Mouse (Mus musculus): ENCODE results near the gene Klhl25. TPM values are rescaled to one million over a fixed set of nuclear protein-coding genes. Genes with fewer than 3 reads are reported as not detected.
"Not testable (repeated sequence)": the region's sequence is repeated elsewhere in the genome, so short reads cannot be mapped to it uniquely, and the experiment has no call there.

Gene Klhl25
- polyA plus RNA-seq, 2 experiments, result 7.9 to 8.9 TPM

DNA sequence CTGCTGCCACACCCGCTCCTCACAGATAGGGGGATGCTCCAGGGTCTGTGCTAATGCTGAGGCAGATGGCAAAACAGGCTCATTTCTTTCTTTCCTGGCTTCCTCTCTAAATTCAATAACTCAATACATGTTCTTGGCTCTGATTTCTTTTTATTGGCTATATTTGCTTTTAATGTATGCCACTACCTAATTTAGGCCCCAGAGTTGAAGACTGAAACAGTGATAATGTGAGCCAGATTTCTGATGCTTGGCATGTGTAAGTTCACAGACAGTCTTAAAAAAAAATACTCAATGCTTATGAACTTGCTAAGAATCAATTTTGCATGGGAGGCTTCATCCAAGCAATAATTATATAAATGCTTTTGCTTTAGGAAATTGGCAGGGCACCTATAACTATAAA, 2.2 kb upstream of the Klhl25 start:
- no peak overlapping the region for H3K4me3 ChIP-seq (ENCODE audit: insufficient read depth in 1 of 2, low read depth in 2 of 2, low read length in 2 of 2)
- H3K4me1 ChIP-seq (replicated peaks; ENCODE audit: control insufficient read depth in 2 of 2, insufficient read depth in 2 of 2, low read length in 1 of 2), result peaks cover 15% of the 10 kb centered on the region in 2 experiments; a peak in 3 of 4 replicates
- no peak overlapping the region for H3K27ac ChIP-seq
- ATAC-seq (ENCODE audit: insufficient read depth), result no peak
- no peaks in the 10 kb centered on the region for H3K9me3 ChIP-seq (ENCODE audit: control insufficient read depth, low read length)
- no peak overlapping the region for H3K9ac ChIP-seq (replicated peaks)
- DNase-seq (ENCODE audit: low read depth in 3 of 3, low spot score in 3 of 3), result no peak
- H3K36me3 ChIP-seq (replicated peaks; ENCODE audit: control insufficient read depth, insufficient read depth, low read depth), result no peaks in the 10 kb centered on the region
- TF ChIP-seq EP300 (IDR thresholded peaks at IDR 0.05; ENCODE audit: low read depth), result no peak
- no peak for TF ChIP-seq CTCF (IDR thresholded peaks at IDR 0.05; ENCODE audit: low read depth)
- H3K27me3 ChIP-seq (ENCODE audit: control insufficient read depth, insufficient read depth, low read length), result no peaks in the 10 kb centered on the region
- H3K4me2 ChIP-seq (ENCODE audit: low read depth), result no peak overlapping the region
- 77% methylated on average over 1 of the region's 1 CpGs for WGBS (ENCODE audit: insufficient replicate concordance)

DNA sequence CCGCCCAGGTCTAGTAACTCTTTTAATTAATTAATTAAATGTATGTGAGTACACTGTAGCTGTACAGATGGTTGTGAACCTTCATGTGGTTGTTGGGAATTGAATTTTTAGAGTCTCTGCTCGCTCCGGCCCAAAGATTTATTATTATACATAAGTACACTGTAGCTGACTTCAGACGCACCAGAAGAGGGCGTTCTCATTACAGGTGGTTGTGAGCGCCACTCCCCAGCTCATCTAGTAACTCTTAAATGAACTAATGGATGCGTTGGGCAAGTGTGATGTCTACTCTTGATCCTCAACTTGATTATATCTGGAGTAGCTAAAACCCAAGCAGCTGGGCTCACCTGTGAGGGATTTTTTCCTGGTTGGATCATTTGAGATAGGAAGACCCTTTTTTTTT, 1.2 kb upstream of the Klhl25 start:
- Histone ChIP-seq H3K4me1 (replicated peaks; ENCODE audit: control insufficient read depth in 2 of 2, insufficient read depth in 2 of 2, low read length in 1 of 2) (peaks cover 15% of the 10 kb centered on the region in 2 experiments; a peak in 3 of 4 replicates), H3K4me3 (ENCODE audit: insufficient read depth in 1 of 2, low read depth in 2 of 2, low read length in 2 of 2) (no peak overlapping the region), H3K36me3 (replicated peaks; ENCODE audit: control insufficient read depth, insufficient read depth, low read depth) (no peaks in the 10 kb centered on the region; the same call in 1 of the 2 replicates), H3K9ac (replicated peaks) (no peak overlapping the region), H3K9me3 (ENCODE audit: control insufficient read depth, low read length) (no peaks in the 10 kb centered on the region), H3K4me2 (ENCODE audit: low read depth) (no peak overlapping the region), H3K27me3 (ENCODE audit: control insufficient read depth, insufficient read depth, low read length) (no peaks in the 10 kb centered on the region), H3K27ac (no peak overlapping the region)
- ATAC-seq (ENCODE audit: insufficient read depth), result no peak
- 39% methylated on average over 7 of the region's 7 CpGs for WGBS (ENCODE audit: insufficient replicate concordance)
- DNase-seq (ENCODE audit: low read depth in 3 of 3, low spot score in 3 of 3), result no peak
- TF ChIP-seq EP300 (IDR thresholded peaks at IDR 0.05; ENCODE audit: low read depth) (no peak), CTCF (IDR thresholded peaks at IDR 0.05; ENCODE audit: low read depth) (peak; percentile 41; the same call in 1 of the 2 replicates)

DNA sequence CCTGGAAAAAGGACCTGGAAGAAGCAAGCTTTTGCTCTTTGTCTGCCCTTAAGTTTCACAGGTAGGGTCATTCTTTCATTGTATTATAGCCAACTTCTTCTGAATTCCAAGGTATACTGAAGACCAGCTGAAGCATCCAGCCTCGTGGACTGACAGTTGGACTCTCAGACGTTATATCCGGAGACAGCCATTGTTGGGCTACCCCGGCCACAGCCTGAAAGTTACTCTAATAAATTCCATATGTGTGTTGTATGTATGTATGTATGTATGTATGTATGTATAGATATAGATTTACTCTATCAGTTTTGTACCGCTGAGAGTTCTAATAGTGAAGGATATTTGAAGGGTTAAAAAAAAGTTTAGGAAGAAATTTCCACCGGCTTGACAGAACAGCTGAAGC, 621 bp upstream of the Klhl25 start:
- H3K36me3 ChIP-seq (replicated peaks; ENCODE audit: control insufficient read depth, insufficient read depth, low read depth), result no peaks in the 10 kb centered on the region; the same call in 1 of the 2 replicates
- no peaks in the 10 kb centered on the region for H3K9me3 ChIP-seq (ENCODE audit: control insufficient read depth, low read length)
- H3K27me3 ChIP-seq (ENCODE audit: control insufficient read depth, insufficient read depth, low read length), result no peaks in the 10 kb centered on the region
- peak overlapping the region; percentile 92 for H3K4me2 ChIP-seq (ENCODE audit: low read depth)
- H3K27ac ChIP-seq, result peak overlapping the region; percentile 33; the same call in 1 of the 2 replicates
- TF ChIP-seq EP300 (IDR thresholded peaks at IDR 0.05; ENCODE audit: low read depth), result no peak
- TF ChIP-seq CTCF (IDR thresholded peaks at IDR 0.05; ENCODE audit: low read depth), result no peak
- H3K9ac ChIP-seq (replicated peaks), result peak overlapping the region; percentile 57
- WGBS (ENCODE audit: insufficient replicate concordance), result 12% methylated on average over 6 of the region's 6 CpGs
- DNase-seq (ENCODE audit: low read depth in 3 of 3, low spot score in 3 of 3), result no peak
- peaks cover 15% of the 10 kb centered on the region in 2 experiments; a peak in 3 of 4 replicates for H3K4me1 ChIP-seq (replicated peaks; ENCODE audit: control insufficient read depth in 2 of 2, insufficient read depth in 2 of 2, low read length in 1 of 2)
- no peak for ATAC-seq (ENCODE audit: insufficient read depth)
- H3K4me3 ChIP-seq (ENCODE audit: insufficient read depth in 1 of 2, low read depth in 2 of 2, low read length in 2 of 2), result peak overlapping the region; percentile 54 to 97; a peak in 3 of 4 replicates

DNA sequence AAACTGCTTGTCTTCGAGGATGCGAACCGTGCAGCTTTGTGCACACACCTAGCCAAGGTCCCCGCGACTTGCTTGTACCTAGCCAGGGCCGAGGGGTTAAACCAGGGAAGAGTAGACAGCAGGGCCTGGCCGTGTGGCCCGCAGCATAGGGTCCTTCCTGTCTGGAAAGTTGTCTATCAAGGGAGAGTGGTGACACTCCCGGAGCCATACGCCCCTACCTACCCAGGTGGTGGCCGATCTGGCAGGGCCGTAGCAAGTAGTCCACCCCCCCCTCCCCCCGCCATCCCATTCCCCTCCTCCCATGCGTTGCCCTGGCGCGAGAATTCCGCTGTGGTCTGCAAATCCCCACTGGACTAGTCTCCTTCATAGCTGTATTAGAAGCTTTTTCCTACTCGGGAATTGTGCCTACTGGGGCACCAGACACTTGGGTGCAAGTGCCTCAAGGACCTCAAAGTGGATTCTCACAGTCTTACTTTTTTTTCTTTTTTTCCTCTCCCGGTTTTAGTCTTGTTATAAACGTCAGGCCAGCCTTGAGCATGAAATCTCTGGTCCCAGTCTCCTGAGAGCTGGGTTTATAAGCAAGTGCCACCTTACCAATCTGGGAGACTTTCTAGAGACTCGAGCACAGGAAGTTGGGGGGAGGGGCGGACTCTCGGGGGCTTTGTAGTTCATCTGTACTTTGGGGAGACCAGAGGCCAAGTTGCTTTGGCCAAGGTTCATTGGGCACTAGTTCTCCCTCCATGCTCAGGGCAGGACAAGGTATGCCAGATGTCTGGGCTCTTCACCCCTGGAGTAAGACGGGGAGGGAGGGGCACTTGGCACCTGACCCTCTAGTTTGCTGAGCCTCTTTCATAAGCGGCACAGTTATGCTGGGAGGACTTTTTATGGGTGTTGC, 913 bp downstream of the Klhl25 start:
- ATAC-seq (ENCODE audit: insufficient read depth) (peak; percentile 27; the same call in 1 of the 2 replicates), DNase-seq (ENCODE audit: low read depth in 3 of 3, low spot score in 3 of 3) (no peak)
- Histone ChIP-seq H3K4me2 (ENCODE audit: low read depth) (peak overlapping the region; percentile 92), H3K4me3 (ENCODE audit: insufficient read depth in 1 of 2, low read depth in 2 of 2, low read length in 2 of 2) (peak overlapping the region; percentile 92 to 97), H3K9ac (replicated peaks) (peak overlapping the region; percentile 99), H3K27ac (peak overlapping the region; percentile 68), H3K27me3 (ENCODE audit: control insufficient read depth, insufficient read depth, low read length) (no peaks in the 10 kb centered on the region), H3K9me3 (ENCODE audit: control insufficient read depth, low read length) (no peaks in the 10 kb centered on the region), H3K36me3 (replicated peaks; ENCODE audit: control insufficient read depth, insufficient read depth, low read depth) (no peaks in the 10 kb centered on the region; the same call in 1 of the 2 replicates), H3K4me1 (replicated peaks; ENCODE audit: control insufficient read depth in 2 of 2, insufficient read depth in 2 of 2, low read length in 1 of 2) (peaks cover 15 to 21% of the 10 kb centered on the region in 2 experiments; a peak in 3 of 4 replicates)
- TF ChIP-seq EP300 (IDR thresholded peaks at IDR 0.05; ENCODE audit: low read depth), result no peak
- TF ChIP-seq CTCF (IDR thresholded peaks at IDR 0.05; ENCODE audit: low read depth), result no peak
- WGBS (ENCODE audit: insufficient replicate concordance), result 3% methylated on average over 25 of the region's 25 CpGs

DNA sequence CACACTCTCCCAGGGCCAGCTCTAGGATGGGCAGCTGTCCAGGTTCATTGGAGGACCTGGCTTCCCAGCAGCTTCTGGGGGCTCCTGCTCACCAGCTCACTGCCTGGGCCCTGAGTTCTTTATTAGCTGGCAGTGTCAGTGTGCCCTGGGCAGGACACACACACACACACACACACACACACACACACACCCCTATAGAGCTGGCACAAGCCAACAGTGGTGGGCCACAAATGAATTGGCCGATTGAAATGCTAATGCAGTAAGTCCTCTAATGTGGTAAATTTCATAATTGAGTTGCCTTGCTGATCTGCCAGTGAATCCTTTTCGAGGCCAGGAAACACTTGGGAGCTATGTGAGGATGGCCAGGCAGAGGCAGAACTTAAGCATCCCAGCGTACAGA, 2.3 kb downstream of the Klhl25 start:
- 81% methylated on average over 1 of the region's 3 CpGs for WGBS (ENCODE audit: insufficient replicate concordance)
- H3K27me3 ChIP-seq (ENCODE audit: control insufficient read depth, insufficient read depth, low read length); H3K27ac ChIP-seq; ATAC-seq (ENCODE audit: insufficient read depth); H3K4me3 ChIP-seq (ENCODE audit: insufficient read depth in 1 of 2, low read depth in 2 of 2, low read length in 2 of 2); H3K36me3 ChIP-seq (replicated peaks; ENCODE audit: control insufficient read depth, insufficient read depth, low read depth); DNase-seq (ENCODE audit: low read depth in 3 of 3, low spot score in 3 of 3); H3K9me3 ChIP-seq (ENCODE audit: control insufficient read depth, low read length); H3K4me2 ChIP-seq (ENCODE audit: low read depth); H3K9ac ChIP-seq (replicated peaks): not testable (repeated sequence)
- H3K4me1 ChIP-seq (replicated peaks; ENCODE audit: control insufficient read depth in 2 of 2, insufficient read depth in 2 of 2, low read length in 1 of 2), result peaks cover 15 to 33% of the 10 kb centered on the region in 2 experiments
